Mouse (Mus musculus) kidney, adult 18-20 months (tissue): ENCODE measurements around the gene Slc7a7.

ENCODE experiments used
- DNase-seq: peaks from one replicate; pipeline ENCODE4 v3.0.0; 2021

The Slc7a7 gene

DNA sequence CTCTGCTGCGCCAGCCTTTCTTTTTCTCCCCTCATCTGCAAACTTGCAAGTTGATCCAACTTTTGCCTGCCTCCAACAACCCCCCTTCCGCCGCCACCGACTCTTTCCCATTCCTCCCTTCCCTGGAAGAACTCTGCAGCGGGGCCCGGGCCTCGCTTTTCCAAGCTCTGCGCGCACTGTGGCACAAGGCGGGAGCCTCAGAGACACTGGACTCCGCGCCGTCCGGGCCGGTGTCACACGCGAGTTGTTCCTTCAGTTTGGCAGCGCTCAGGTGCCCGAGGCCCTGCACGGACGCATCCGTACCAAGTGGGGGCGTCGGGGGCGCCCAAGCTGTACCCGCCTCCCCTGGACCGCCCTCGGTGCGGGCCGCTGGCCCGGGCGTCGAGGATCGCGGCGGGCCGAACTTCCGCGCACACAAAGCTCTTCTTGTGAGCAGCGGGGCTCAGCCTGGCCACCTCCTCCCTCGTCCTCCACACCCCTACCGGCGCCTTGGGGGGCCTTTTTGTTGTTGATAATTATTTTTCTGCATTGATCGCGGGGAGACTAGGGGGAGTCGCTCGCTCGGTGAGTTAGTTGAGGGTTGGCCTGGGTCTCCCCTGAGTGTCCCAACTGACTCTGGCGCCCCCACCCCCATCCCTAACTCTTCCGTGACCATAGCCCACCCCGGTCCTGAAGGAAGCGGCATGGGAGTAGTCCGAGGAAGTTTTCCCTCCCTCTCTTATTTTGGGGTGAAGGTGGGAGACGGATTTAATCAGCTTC, 14.7 kb upstream of the Slc7a7 start:
- peak; percentile 45 for DNase-seq

DNA sequence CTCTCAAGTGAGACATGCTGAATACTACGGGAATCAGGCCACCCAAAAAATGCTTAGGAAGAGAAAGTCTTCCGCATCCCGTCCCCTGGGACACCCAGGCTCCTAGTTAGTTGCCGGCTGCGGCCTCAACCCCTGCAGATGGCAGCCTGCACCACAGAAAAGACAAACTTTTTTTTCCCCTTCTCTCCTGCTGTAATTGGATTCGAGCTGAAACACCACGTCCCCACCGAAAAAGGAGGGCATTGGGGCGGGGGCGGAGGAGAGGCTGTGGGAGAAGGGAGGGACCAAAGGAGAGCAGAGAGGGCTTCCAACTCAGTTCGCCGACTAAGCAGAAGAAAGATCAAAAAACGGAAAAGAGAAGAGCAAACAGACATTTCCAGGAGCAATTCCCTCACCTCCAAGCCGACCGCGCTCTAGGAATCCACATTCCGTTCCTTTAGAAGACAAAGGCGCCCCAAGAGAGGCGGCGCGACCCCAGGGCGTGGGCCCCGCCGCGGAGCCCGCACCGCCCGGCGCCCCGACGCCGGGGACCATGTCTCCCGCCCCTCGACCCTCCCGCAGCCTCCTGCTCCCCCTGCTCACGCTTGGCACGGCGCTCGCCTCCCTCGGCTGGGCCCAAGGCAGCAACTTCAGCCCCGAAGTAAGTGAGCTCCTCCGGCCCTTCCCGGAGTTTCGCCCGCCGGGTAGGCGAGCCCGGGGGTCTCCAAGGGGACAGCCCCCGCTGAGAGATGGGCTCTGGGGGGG, 13.9 kb upstream of the Slc7a7 start, which contains the start of gene Mmp14:
TSS of gene Mmp14 (plus strand) at position 279 of the 744 bp plus-strand sequence.
- DNase-seq = peak; percentile 55

GRCm38 (mm10) chr14:54430406-54431145, 13.0 kb upstream of the Slc7a7 start:
- no peak for DNase-seq

- no peak for DNase-seq
Observed at GRCm38 (mm10) chr14:54429332-54430093, 11.9 kb upstream of the Slc7a7 start.

DNA sequence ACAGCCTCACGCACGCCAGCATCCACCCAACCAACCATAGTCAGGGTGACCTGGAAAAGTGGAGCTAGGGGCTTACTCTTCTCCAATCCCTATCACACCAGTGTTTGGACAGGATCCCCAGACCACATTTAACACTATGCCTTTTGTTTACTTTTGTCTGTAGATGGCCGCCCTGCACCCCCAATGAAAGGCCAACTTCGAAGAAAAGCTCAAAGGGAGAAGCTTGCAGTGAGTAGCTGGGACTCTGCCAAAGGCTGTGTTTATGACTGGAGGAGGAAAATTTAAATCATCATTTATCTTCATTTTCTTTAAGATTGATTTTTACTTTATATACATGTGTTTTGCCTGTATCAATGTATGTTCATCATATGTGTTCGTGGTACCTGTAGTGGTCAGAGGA, 10.8 kb upstream of the Slc7a7 start:
- no peak for DNase-seq

GRCm38 (mm10) chr14:54427696-54428095, 10.1 kb upstream of the Slc7a7 start:
- DNase-seq = no peak

- DNase-seq = peak; percentile 95
Observed at GRCm38 (mm10) chr14:54426689-54427398, 9.3 kb upstream of the Slc7a7 start, which contains the start of gene Mrpl52. Mrpl52 (plus strand) TSS chr14:54426909.

GRCm38 (mm10) chr14:54426003-54426688, 8.6 kb upstream of the Slc7a7 start:
- no peak for DNase-seq

- no peak for DNase-seq
Observed at GRCm38 (mm10) chr14:54425540-54425939, 8.0 kb upstream of the Slc7a7 start.

GRCm38 (mm10) chr14:54424634-54425033, 7.1 kb upstream of the Slc7a7 start:
- no peak for DNase-seq

- DNase-seq = no peak
Observed at GRCm38 (mm10) chr14:54423406-54423805, 5.8 kb upstream of the Slc7a7 start.

- no peak for DNase-seq
Observed at GRCm38 (mm10) chr14:54421014-54421413, 3.4 kb upstream of the Slc7a7 start.

- DNase-seq = no peak
Observed at GRCm38 (mm10) chr14:54416830-54417229, 750 bp downstream of the Slc7a7 start.

DNA sequence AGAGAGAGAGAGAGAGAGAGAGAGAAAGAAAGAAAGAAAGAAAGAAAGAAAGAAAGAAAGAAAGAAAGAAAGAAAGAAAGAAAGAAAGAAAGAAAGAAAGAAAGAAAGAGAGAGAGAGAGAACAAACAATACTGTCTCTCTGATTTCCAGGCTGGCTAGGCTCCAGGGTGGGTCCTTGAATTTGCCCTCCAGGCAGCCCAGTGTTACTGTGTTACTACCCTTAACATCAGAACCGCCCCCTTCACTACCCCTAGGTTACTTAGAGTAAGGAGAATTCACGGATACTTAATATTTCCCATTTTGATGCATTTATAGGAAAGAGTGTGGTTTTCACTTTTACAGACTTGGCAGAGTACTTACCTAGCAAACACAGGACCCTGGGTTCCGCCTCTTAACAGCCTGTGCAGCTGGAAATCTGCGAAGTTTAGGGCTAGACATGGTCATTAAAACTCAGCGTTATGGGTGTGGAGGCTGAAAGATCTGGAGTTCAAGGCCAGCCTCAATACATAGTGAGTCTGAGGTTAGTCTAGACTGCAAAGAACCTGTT, 1.3 kb downstream of the Slc7a7 start:
- DNase-seq = no peak

GRCm38 (mm10) chr14:54415241-54416020, 2.1 kb downstream of the Slc7a7 start:
- DNase-seq = no peak

GRCm38 (mm10) chr14:54413877-54414700, 3.5 kb downstream of the Slc7a7 start:
- peak; percentile 68 for DNase-seq

GRCm38 (mm10) chr14:54412629-54413170, 4.9 kb downstream of the Slc7a7 start:
- DNase-seq = peak; percentile 64

GRCm38 (mm10) chr14:54412000-54412576, 5.5 kb downstream of the Slc7a7 start:
- DNase-seq = no peak
